Mouse (Mus musculus) layer of hippocampus, postnatal 14 days (tissue): Measurements from ENCODE around the gene Ifitm1. TPM values are rescaled to one million over a fixed set of nuclear protein-coding genes. Genes with fewer than 3 reads are reported as not detected.
A peak's percentile ranks its signal among the peaks of the same experiment; 100 is the strongest.
"Not testable (repeated sequence)": the region's sequence is repeated elsewhere in the genome, so short reads cannot be mapped to it uniquely, and the experiment has no call there.

Source experiments
- DNase-seq, 2 experiments: peaks; one replicate each; pipeline ENCODE4 v3.0.0; 2021 to 2022; ENCODE audit warnings: low spot score in 2 of 2, mixed read lengths in 1 of 2
- total RNA-seq, 2 experiments: library from RNA; stranded (reverse); gene quantifications; 2 replicates each; pipeline ENCODE4 v1.2.3; 2021

Gene Ifitm1
- total RNA-seq, 2 experiments from 2014 or later, result 3.3 to 6.3 TPM

- DNase-seq, result no peak
These were observed 17.0 kb upstream of the Ifitm1 start, which contains the start of gene Ifitm5 for GRCm38 (mm10) chr7:140949824-140950530. Gene Ifitm5, minus strand, starts transcription at chr7:140950291.

DNA sequence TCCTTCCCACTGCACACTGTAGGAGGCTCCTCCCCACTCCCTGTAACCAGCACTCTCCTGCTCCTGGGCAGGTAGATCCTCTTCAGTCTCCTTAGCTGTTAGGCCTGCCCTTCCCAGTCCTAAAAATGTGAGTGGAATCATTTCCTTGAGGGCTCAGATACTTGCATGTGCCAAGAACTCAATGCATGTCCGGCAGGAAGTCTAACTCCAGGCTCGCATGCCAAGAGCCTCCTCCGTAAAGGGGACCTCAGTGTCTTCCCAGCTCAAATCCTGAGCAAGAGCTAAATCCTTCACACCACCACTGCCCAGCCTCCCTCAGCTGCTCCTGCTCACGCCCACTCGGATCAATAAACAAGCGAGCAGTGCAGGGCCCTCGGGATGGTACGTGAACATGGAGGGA is 16.0 kb upstream of the Ifitm1 start:
- no peak for DNase-seq

GRCm38 (mm10) chr7:140951765-140952164 is 15.3 kb upstream of the Ifitm1 start:
- DNase-seq, result no peak

- DNase-seq, result no peak
These were observed 14.6 kb upstream of the Ifitm1 start for GRCm38 (mm10) chr7:140952441-140952840.

DNA sequence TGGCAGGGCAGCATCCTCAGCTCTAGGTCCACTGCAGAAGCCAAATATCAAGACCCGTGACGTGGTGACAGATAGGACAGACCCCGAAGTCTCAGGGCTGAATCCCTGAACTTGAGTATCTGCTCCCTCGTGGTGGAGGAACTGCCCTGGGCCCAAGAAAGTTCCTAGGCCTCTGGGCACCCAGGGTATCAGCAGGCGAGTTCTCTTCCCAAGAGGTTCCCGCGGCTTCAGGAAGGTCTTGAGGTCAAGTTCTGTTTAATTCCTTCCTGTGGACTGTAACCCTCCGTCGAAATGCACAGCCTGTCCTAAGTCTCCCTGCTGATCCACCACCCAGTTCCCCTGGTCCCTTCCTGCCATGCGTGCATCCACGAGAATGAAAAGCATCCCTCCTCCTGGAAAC is 13.9 kb upstream of the Ifitm1 start:
- DNase-seq, result no peak

- DNase-seq, result no peak
These were observed 13.0 kb upstream of the Ifitm1 start for GRCm38 (mm10) chr7:140953800-140954732.

GRCm38 (mm10) chr7:140954733-140955071 is 12.3 kb upstream of the Ifitm1 start:
- DNase-seq, result no peak

GRCm38 (mm10) chr7:140955342-140955741 is 11.7 kb upstream of the Ifitm1 start:
- DNase-seq, result no peak

DNA sequence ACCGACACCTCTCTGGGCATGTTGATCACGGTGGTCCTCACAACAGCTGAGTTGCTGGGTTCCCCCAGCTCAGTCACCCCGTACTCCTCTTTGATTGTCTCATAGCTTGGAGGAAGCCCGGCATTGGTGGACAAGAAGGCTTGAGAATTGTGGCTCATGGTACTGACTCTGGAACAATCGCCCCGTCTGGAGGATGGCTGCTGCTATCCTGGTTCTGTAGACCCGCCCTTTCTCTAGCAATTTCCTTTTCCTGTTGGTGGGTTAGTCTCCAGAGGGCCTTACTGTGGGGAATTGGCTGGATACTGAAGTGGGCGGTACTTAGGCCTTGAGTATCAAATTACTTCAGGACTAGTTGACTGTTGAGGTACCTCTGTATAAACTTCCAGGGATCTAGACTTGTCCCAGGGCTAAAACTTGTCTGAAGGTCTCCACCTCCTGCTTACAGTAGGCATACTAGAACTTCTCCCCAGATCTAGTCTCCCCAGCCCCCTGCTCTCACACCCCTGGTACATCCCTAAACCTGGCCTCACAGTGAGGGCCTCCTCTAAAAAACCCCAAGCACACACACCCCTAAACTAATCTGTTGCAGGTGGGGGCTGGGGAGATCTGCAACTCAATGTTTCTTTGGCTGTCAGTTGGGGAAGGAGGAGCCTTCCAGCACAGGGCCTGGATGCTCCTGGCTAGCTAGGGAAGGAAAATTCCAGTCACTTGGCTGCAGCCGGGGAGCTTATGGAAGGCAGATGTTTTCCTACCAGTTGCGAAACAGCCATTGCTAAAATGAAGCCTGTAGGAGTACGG is 11.1 kb upstream of the Ifitm1 start, which contains the start of the genes Gm45717 and Ifitm2:
Gene Gm45717, minus strand, starts transcription at position 180 of the 798 bp plus-strand sequence.
Gene Ifitm2, minus strand, starts transcription at position 230 of the 798 bp plus-strand sequence.
- DNase-seq, result no peak

GRCm38 (mm10) chr7:140956556-140956869 is 10.5 kb upstream of the Ifitm1 start:
- no peak for DNase-seq

DNA sequence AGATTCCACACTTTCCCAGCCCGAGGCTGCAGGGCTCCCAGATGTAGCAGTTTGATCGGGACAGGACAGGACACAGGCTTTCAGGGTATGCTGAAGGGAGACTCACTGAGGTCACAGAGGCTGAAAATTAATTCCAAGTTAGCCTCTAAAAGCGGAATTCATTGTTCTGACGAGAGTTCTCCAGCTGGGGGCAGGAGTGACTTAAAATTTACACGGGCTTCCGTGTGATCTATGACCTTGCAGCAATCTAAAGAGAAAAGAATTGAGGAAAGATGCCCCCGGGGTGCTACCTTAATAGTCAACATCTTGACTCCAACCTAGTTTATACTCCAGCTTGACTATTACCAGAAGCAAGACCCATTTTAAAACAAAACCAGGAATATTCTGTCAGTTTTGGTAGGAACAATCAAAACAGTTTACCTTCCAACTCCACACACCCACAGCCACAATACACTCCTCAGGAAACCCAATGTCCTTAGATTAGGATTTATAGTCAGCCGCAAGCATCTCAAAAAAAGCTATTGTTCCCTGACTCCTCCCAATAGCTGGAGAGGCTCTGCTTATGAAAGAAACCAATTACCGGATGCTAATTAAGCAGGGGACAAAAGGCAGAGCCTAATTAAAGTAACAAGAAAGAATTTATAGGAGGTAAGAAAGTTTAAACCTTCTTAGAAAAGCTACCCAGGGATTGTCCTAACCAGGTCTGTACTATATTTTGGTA is 7.7 kb upstream of the Ifitm1 start:
- DNase-seq, result peak in 1 of 2 experiments; percentile 15

DNA sequence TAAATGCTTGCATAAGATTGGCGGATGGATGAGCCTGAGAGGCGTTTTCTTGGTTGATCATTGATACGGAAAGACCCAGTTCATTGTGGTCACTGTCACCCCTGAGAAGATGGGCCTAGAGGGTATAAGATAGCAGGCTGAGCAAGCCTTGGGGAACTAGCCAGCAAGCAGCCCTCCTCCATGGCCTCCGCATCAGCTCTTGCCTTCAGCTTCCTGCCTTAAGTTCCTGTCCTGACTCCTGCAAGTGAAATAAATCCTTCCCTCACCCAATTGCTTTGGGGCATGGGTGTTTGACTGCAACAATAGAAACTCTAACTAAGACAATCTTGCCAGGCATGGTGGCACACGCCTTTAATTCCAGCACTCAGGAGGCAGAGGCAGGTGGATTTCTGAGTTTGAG is 7.0 kb upstream of the Ifitm1 start:
- no peak for DNase-seq

GRCm38 (mm10) chr7:140961416-140961815 is 5.6 kb upstream of the Ifitm1 start:
- DNase-seq, result no peak

- no peak for DNase-seq
These were observed 4.3 kb upstream of the Ifitm1 start for GRCm38 (mm10) chr7:140962733-140963132.

DNA sequence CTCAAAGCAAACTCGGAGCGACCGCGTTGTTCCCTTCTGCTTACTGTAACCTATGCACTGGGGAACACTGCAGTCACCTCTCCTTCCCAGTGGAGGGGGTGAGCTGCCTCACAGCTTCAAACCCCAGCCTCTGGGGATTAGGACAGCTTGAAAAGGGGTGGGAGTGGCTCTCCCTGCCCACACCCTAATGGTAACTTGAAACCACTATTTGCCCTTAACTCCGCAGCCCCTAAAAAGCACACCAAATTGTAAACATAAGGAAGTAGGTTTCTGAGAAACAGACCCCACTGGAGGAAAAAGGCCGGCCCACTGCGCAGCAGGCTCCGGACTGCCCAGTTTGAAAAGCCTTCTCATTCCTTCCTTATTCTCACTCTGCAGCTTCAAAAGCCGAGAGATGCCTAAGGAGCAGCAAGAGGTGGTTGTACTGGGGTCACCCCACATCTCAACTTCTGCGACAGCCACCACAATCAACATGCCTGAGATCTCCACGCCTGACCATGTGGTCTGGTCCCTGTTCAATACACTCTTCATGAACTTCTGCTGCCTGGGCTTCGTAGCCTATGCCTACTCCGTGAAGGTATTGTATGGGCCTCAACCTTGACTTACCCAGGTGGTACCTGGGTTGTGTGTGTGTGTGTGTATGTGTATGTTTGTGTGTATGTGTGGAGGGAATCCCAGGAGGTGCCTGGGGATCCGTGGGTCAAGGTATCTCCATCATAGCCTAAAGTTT is 1.0 kb downstream of the Ifitm1 start:
- no peak for DNase-seq

GRCm38 (mm10) chr7:140968710-140969109 is 1.7 kb downstream of the Ifitm1 start:
- DNase-seq, result not testable (repeated sequence)

DNA sequence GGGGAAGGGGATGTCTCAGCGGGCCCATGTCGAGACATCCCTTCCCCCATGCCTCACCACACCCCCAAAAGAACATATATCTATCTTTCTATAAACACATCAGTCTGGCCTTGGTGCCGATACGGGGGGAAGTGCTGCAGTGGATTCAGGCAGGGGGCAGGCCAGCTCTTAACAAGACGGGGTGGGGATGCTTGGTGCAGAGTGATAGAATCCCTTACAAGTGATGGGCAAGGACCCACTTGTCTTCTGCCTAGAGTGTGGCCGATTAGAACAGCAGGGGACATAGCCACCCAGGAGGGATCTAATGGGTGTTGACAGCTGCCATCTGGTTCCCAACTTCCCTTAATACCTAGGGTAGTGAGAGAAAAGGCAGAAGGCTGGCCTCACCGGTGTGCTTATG is 3.9 kb downstream of the Ifitm1 start:
- no peak for DNase-seq

DNA sequence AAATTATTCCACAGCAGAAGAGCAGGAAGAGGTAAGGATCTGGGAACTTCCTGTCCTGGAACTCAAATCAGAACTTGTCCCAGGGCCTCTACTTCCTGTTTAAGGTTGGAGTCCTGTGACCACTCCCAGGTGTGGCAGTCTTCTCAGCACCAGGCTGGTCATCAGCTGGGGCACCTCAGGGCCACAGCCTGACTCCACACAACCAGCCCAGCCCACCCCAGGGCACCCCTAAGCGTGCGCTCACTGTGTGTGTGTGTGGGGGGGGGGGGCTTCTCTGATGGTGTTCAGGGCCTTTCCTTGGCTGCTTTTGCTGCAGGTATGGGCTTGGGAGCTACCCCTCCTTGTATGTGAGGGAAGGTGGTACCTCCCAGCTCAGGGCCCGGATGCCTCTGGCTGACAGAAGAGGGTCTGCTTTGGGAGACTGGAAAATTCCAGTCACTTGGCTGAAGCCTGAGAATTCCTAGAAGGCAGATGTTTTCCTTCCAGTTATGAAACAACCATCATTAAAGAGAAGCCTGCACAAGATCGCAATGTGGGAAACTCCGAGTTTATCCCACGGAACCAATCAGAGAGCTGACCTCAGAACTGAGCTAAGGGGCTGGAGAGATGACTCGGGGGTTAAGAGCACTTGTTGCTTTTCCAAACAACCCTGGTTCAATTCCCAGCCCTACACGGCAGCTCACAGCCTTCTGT is 4.6 kb downstream of the Ifitm1 start:
- DNase-seq, result no peak

- no peak for DNase-seq
These were observed 6.6 kb downstream of the Ifitm1 start for GRCm38 (mm10) chr7:140973396-140974165.
